In the genomic region with DNA sequence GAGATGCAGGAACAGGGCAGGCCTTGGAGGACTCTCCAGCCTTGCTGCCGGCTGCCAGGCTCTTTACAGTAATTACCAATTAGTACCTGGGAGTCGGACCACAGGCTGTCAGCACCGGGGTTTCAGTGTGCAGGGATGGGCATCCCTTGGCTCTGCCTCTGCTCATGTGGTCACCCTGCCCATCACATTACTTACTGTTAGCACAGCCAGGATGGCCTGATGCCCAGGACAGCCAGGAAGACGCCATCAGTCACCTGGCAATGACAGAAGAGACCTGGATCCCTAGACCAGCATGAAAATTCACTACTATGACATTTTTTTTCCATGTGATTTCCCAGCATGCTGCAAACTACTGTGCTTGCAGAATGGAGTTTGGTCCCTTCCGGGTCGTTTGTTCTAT, we compare ENCODE assay signal across 20 mouse cellular contexts.
DNase-seq lines count a peak whose midpoint lies in the region; ATAC-seq and TF ChIP-seq lines count a peak whose summit lies in the region.
"Had no signal": no experiment of that assay in that cellular context is flagged by ENCODE, and none has a peak within 500 bp of the region (broad histone marks: within the 10 kb centered on the region; RNA-seq: fewer than 3 reads in every experiment).

No protein-coding gene starts in this region.

- no peaks in the 10 kb centered on the region for H3K9me3 ChIP-seq in midbrain, embryonic 11.5 days (ENCODE audit: control insufficient read depth, low read length)
- no peaks in the 10 kb centered on the region for H3K9me3 ChIP-seq in midbrain, postnatal 0 days (ENCODE audit: low read length)
- H3K9me3 ChIP-seq: forebrain, embryonic 15.5 days; hindbrain, embryonic 10.5 days; limb, embryonic 15.5 days; liver, embryonic 15.5 days had no signal

- H3K4me3 ChIP-seq in midbrain, embryonic 11.5 days (ENCODE audit: low read depth, low read length), result no peak overlapping the region
- no peak overlapping the region for H3K4me3 ChIP-seq in midbrain, postnatal 0 days (ENCODE audit: low read depth, low read length)
- H3K4me3 ChIP-seq: forebrain, embryonic 15.5 days; hindbrain, embryonic 10.5 days; limb, embryonic 15.5 days; liver, embryonic 15.5 days; myocyte had no signal

- TF ChIP-seq CTCF in midbrain, postnatal 0 days (IDR thresholded peaks at IDR 0.05), result no peak

- no peak overlapping the region for H3K27ac ChIP-seq in midbrain, embryonic 11.5 days (ENCODE audit: low read depth, low read length)
- no peak overlapping the region for H3K27ac ChIP-seq in midbrain, postnatal 0 days (ENCODE audit: low read depth, low read length)
- H3K27ac ChIP-seq: forebrain, embryonic 15.5 days; hindbrain, embryonic 10.5 days; limb, embryonic 15.5 days; liver, embryonic 15.5 days had no signal

- no peak overlapping the region for H3K9ac ChIP-seq in midbrain, embryonic 11.5 days (ENCODE audit: low read length)
- H3K9ac ChIP-seq in midbrain, postnatal 0 days (replicated peaks; ENCODE audit: low read length, poor library complexity, severe bottlenecking), result no peak overlapping the region
- H3K9ac ChIP-seq: forebrain, embryonic 15.5 days; limb, embryonic 15.5 days; liver, embryonic 15.5 days had no signal

- 86% methylated on average over 6 of the region's 6 CpGs for WGBS in midbrain, embryonic 11.5 days
- WGBS in midbrain, postnatal 0 days, result 64% methylated on average over 6 of the region's 6 CpGs

- DNase-seq in midbrain, embryonic 11.5 days (ENCODE audit: low spot score, missing footprints), result peak; percentile 14
- DNase-seq in midbrain, postnatal 0 days (ENCODE audit: low spot score), result no peak
- peak; percentile 83 for DNase-seq in brain, adult 2 months (ENCODE audit: low read depth, low spot score)
- peak; percentile 77 for DNase-seq in cerebellum, adult 9-10 months
- no peak for DNase-seq in testis, postnatal 10 days (ENCODE audit: low spot score)
- no peak for DNase-seq in adrenal gland, postnatal 25 days
- no peak for DNase-seq in frontal cortex, postnatal 25 days (ENCODE audit: low spot score in 2 of 2)
- DNase-seq: adrenal gland, postnatal 10 days; B cell, adult 2 months; gastrocnemius, postnatal 36 days; kidney, adult 18-20 months; kidney, postnatal 10 days; midbrain, embryonic 14.5 days; retina, postnatal 1 day; thymus, postnatal 25 days had no signal

- peaks cover 9% of the 10 kb centered on the region; the same call in 1 of the 2 replicates for H3K4me1 ChIP-seq in midbrain, embryonic 11.5 days (ENCODE audit: control insufficient read depth, insufficient read depth, low read length)
- peaks cover 11% of the 10 kb centered on the region; the same call in 1 of the 2 replicates for H3K4me1 ChIP-seq in midbrain, postnatal 0 days (ENCODE audit: insufficient read depth, low read length)

- H3K4me2 ChIP-seq in midbrain, embryonic 11.5 days, result no peak overlapping the region
- no peak overlapping the region for H3K4me2 ChIP-seq in midbrain, postnatal 0 days (ENCODE audit: low read depth, low read length, poor library complexity, severe bottlenecking)
- H3K4me2 ChIP-seq: forebrain, embryonic 15.5 days; limb, embryonic 15.5 days; liver, embryonic 15.5 days had no signal

- ATAC-seq in midbrain, embryonic 11.5 days (ENCODE audit: low FRiP score), result no peak
- no peak for ATAC-seq in midbrain, postnatal 0 days (ENCODE audit: low FRiP score)
- ATAC-seq: forebrain, embryonic 15.5 days had no signal

- no peaks in the 10 kb centered on the region for H3K27me3 ChIP-seq in midbrain, embryonic 11.5 days (ENCODE audit: control insufficient read depth, insufficient read depth, low read length)
- no peaks in the 10 kb centered on the region for H3K27me3 ChIP-seq in midbrain, postnatal 0 days (ENCODE audit: insufficient read depth, low read length)
- H3K27me3 ChIP-seq: forebrain, embryonic 15.5 days; liver, embryonic 15.5 days had no signal

- H3K36me3 ChIP-seq in midbrain, embryonic 11.5 days (ENCODE audit: control insufficient read depth, insufficient read depth, low read length), result no peaks in the 10 kb centered on the region
- H3K36me3 ChIP-seq in midbrain, postnatal 0 days (ENCODE audit: insufficient read depth, low read length), result no peaks in the 10 kb centered on the region
- H3K36me3 ChIP-seq: forebrain, embryonic 15.5 days; hindbrain, embryonic 10.5 days; limb, embryonic 15.5 days; liver, embryonic 15.5 days had no signal

Comparison
In these comparisons a context has a peak if more than half of its experiments do, and no peak if none do; other contexts are left out.
1. DNase-seq: peak in midbrain, embryonic 11.5 days (single experiment), brain, adult 2 months (single experiment) and cerebellum, adult 9-10 months (single experiment); none in midbrain, postnatal 0 days (single experiment), testis, postnatal 10 days (single experiment), adrenal gland, postnatal 25 days (single experiment) and frontal cortex, postnatal 25 days (0 of 2).